Mouse (Mus musculus) heart, embryonic 13.5 days (tissue): ENCODE results near the gene Mrc2. TPM values are rescaled to one million over a fixed set of nuclear protein-coding genes. Genes with fewer than 3 reads are reported as not detected.

Experiments used
- polyA plus RNA-seq: library from polyadenylated mRNA; unstranded; fragments of >200 nt; fragmentation: Nextera tagmentation; extraction: Ambion mirVana; gene quantifications from 2 replicates; pipeline ENCODE4 v1.2.1, GENCODE M21; 2015

Gene Mrc2
- polyA plus RNA-seq, 1 experiment from 2014 or later, result 9.8 TPM

Other genes with a start within 250 kb of the Mrc2 start
- not detected in 2 replicates for gene Efcab3, start 229.1 kb upstream of the Mrc2 start, polyA plus RNA-seq
- 26.8 and 29.7 TPM in 2 replicates for gene Mettl2, start 166.2 kb upstream of the Mrc2 start, polyA plus RNA-seq
- gene Gm10842, start 145.8 kb upstream of the Mrc2 start, polyA plus RNA-seq, result not detected in 2 replicates
- 12.2 and 13.2 TPM in 2 replicates for gene Tlk2, start 113.8 kb upstream of the Mrc2 start, polyA plus RNA-seq
- gene March10, start 164.1 kb downstream of the Mrc2 start, polyA plus RNA-seq, result 0.36 TPM in 1 of 2 replicates, not detected in the other